Mouse (Mus musculus): ENCODE measurements at regions not wholly inside any gene's neighbourhood (a gene's known extent, or its start where the extent isn't known, plus 50 kb on each side); places are given as distances from the start of the nearest gene placed in this dataset.

GRCm38 (mm10) chr6:91619009-91619408 is 64.8 kb upstream of the Slc6a6 start:
- no peak for DNase-seq (ENCODE audit: low spot score)

DNA sequence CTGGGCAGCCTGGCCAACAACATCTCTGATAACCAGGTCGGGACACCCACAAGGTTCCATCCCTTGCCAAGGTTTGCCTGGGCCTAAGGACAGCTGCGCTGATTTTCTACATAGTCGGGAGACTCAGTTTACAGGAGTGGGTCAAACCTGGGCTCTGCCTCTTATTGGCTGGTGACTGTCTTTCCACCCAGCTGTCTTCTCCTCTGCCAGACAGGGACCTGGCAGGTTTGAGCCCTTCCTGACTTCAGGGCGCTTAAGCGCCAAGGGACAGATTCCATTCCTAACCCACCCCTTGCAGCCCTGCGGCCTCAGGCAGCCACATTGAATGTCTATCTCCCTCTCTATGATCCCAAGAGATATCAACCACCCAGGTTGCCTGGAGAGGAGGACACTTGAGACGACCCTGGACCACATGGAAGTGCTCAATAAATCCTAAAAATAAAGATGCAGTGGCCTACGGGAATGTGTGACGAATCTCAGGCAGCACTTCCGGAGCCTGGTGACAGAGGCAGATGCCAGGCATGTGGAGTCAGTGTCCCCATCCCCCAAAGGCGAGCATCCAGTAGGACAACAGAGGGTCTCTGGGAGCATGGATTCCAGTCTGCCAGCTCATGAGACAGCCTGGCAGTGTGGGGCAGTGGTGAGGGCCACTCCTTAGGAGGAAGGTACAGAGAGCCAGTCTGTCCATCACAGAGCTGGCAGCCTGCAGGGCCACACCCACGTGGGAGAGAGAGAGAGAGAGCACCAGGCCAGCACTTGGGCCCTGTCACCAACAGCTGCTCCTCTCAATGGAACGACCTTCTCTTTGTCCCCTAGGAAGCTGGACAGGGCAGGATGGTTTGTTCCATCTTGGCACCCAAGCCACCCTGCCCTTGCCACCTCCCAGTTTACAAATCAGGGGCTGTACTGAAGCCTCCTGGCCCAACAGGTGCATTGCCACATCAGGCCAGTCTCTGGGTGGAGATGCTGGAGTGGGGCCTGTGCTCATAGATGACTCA is 63.8 kb upstream of the Slc6a6 start:
- DNase-seq (ENCODE audit: low spot score), result no peak

- DNase-seq (ENCODE audit: low spot score), result no peak
Observed at GRCm38 (mm10) chr6:91621437-91621836, 62.4 kb upstream of the Slc6a6 start.

- no peak for DNase-seq (ENCODE audit: low spot score)
Observed at GRCm38 (mm10) chr6:91622425-91622824, 61.4 kb upstream of the Slc6a6 start.

GRCm38 (mm10) chr6:91623646-91624045 is 60.2 kb upstream of the Slc6a6 start:
- DNase-seq (ENCODE audit: low spot score), result no peak

GRCm38 (mm10) chr6:91629230-91629629 is 54.6 kb upstream of the Slc6a6 start:
- DNase-seq (ENCODE audit: low spot score), result no peak

DNA sequence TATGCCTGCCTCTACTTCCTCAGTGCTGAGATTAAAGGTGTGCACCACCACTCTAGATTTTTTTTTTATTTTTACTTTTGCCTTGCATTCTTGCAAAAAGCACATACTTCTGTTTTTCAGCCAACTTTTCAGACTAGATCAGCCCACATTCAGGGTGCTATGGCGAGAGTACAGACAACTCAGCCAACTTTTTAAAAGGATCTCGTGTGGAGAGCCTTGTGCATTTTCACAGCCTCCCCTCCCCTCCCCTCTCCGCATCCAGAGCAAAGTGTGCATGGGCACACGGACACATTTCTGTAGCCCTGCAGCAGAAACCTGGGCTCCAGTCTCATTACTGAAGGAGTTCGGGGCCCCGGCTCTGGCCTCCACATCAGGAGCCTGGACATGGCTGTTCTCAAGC is 52.6 kb upstream of the Slc6a6 start:
- no peak for DNase-seq (ENCODE audit: low spot score)

All from heart, adult 8-10 months (tissue).